Mouse (Mus musculus) embryonic fibroblast, embryonic 13.5 days (primary cell): ENCODE data around the gene Ptpre.

Experiments used
- CTCF ChIP-seq: IDR thresholded peaks from 2 replicates; pipeline ENCODE4 v1.5.1; 2011; ENCODE audit warnings: mild to moderate bottlenecking, control low read depth, low read length, moderate library complexity, borderline replicate concordance; ENCODE audit not compliant: insufficient read depth
- POLR2A ChIP-seq: IDR thresholded peaks from 2 replicates; pipeline ENCODE4 v1.6.1; 2011; ENCODE audit warnings: low read depth, mild to moderate bottlenecking, control low read depth, low read length, moderate library complexity

- TF ChIP-seq POLR2A: no peak
- TF ChIP-seq CTCF: no peak
These were observed 56.5 kb downstream of the Ptpre start for GRCm38 (mm10) chr7:135593825-135594224.
